Mouse (Mus musculus): ENCODE results near the gene Neurl4. TPM values are rescaled to one million over a fixed set of nuclear protein-coding genes. Genes with fewer than 3 reads are reported as not detected.

Neurl4 gene
- polyA plus RNA-seq, 1 experiment: 38.2 TPM

DNA sequence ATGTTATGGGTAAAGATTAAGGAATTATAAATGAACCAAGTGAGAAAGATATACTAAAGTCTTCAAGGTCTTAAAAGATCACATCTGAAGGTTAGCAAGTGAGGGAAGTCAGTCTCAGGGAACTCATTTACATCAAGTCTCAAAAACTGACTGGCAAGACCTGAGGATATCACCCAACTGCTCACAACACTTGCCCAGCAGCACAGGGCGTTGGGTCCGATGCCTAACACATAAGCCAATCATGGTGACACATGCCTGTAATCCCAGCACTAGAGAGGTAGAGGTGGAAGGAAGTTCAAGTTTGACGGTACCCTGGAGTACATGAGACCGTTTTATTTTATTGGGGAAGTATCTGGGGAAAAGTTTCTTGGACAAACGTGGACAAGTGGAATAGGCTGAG, 17.2 kb downstream of the Neurl4 start:
- WGBS: 66% methylated on average over 5 of the region's 5 CpGs
- H3K4me1 ChIP-seq (ENCODE audit: control insufficient read depth, insufficient read depth, low read length): peaks cover 2% of the 10 kb centered on the region
- no peak overlapping the region for H3K4me3 ChIP-seq (replicated peaks; ENCODE audit: control insufficient read depth, low read depth, low read length)
- no peak overlapping the region for H3K27ac ChIP-seq (ENCODE audit: control insufficient read depth, insufficient read depth, low read depth, low read length, poor library complexity)
- TF ChIP-seq CTCF (IDR thresholded peaks at IDR 0.05; ENCODE audit: control insufficient read depth, insufficient read depth, low read length) (no peak), POLR2A (IDR thresholded peaks at IDR 0.05; ENCODE audit: borderline replicate concordance, control insufficient read depth, low read depth, low read length) (no peak)

DNA sequence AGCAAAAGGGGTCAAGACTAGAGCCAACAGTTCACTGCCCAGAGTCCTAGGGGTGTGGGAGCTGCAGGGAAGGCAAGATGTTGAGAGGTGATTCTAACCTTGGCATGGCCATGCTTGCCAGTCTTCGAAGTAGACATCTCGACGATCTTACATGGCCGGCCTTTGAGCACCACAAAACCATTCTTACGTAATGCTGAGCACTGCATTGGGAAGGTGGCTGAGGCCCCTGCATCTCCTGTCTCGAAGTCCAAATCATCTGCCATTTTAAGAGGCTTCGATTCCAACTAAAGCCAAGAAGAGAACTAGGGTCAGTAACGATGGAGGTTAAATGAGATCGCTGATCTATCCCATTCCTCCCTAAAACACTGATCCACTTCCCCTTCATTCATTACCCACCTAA, 18.2 kb downstream of the Neurl4 start:
- H3K4me1 ChIP-seq (ENCODE audit: control insufficient read depth, insufficient read depth, low read length): no peaks in the 10 kb centered on the region; the same call in 1 of the 2 replicates
- WGBS: 26% methylated on average over 9 of the region's 9 CpGs
- no peak for TF ChIP-seq CTCF (IDR thresholded peaks at IDR 0.05; ENCODE audit: control insufficient read depth, insufficient read depth, low read length)
- no peak for TF ChIP-seq POLR2A (IDR thresholded peaks at IDR 0.05; ENCODE audit: borderline replicate concordance, control insufficient read depth, low read depth, low read length)
- H3K4me3 ChIP-seq (replicated peaks; ENCODE audit: control insufficient read depth, low read depth, low read length): peak overlapping the region; percentile 86
- no peak overlapping the region for H3K27ac ChIP-seq (ENCODE audit: control insufficient read depth, insufficient read depth, low read depth, low read length, poor library complexity)

DNA sequence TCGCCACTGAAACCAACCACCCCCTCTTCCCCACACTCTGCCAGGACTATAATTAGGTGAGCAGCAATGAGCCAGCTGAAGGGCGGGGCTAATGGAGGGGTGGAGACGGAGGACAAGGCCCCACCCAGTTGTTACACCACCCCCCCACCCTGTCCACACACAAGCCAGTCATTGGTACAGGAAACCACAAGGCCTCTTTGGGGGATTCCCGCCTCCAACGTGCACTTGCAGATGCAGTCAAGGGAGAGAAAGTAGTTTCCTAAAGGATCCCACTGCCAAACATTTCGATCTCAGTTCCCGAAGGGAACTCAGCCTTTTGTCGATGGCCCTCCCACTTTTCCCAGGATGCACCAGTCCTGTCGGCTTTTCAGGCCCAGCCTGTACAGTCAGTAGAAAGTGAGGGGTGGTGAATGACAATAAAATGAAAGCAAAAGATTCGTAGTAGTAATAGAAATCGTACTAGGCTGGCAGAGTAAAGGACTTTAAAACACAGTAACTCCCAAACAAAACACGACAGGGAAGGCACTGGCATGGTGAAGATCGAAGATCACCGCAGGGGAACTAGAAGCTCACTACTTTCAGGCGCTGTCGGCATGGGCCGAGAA, 18.9 kb downstream of the Neurl4 start:
- Histone ChIP-seq H3K27ac (ENCODE audit: control insufficient read depth, insufficient read depth, low read depth, low read length, poor library complexity) (peak overlapping the region; percentile 95), H3K4me3 (replicated peaks; ENCODE audit: control insufficient read depth, low read depth, low read length) (peak overlapping the region; percentile 86), H3K4me1 (ENCODE audit: control insufficient read depth, insufficient read depth, low read length) (no peaks in the 10 kb centered on the region; the same call in 1 of the 2 replicates)
- no peak for TF ChIP-seq POLR2A (IDR thresholded peaks at IDR 0.05; ENCODE audit: borderline replicate concordance, control insufficient read depth, low read depth, low read length)
- no peak for TF ChIP-seq CTCF (IDR thresholded peaks at IDR 0.05; ENCODE audit: control insufficient read depth, insufficient read depth, low read length)
- under 1% methylated on average over 17 of the region's 17 CpGs for WGBS

DNA sequence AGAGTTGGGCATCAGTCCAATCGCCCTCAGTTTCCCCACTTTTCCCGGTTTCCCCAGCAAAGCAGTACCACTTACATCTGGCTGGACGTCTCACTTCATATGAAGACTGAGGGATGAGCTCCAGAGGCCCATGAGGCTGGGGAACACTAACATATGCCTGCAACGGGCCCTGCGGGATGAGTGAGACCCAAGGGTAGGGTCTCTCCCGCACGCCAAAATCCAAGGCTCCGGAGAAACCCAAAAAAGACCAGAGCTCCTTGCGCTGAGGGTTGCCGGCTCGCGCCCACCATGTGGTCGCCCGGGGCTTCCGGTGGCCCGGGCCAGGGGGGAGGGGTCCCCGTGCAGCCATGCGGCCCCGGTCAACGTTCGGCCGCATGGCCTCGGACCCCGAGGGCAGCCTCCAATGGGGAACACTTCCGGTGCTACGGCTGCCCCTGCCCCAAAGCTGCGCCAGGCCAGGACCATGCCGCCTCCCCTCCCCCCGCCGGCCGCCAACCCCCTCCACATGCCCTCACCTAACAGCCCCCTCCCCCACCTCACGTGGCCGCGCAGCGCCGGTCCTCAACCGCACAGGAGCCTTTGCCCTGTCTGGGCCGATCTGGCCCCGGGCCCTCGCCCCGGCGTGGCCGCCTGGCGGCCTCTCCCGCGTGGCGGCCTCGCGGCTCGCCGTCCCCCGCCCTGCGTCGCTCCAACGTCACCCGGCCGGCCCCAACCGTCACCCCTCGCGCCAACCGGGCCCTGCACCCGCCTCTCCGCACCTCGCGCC, 19.6 kb downstream of the Neurl4 start:
- H3K4me3 ChIP-seq (replicated peaks; ENCODE audit: control insufficient read depth, low read depth, low read length): peak overlapping the region; percentile 86
- H3K4me1 ChIP-seq (ENCODE audit: control insufficient read depth, insufficient read depth, low read length): no peaks in the 10 kb centered on the region; the same call in 1 of the 2 replicates
- no peak for TF ChIP-seq CTCF (IDR thresholded peaks at IDR 0.05; ENCODE audit: control insufficient read depth, insufficient read depth, low read length)
- TF ChIP-seq POLR2A (IDR thresholded peaks at IDR 0.05; ENCODE audit: borderline replicate concordance, control insufficient read depth, low read depth, low read length): no peak; the same call in 1 of the 2 replicates
- H3K27ac ChIP-seq (ENCODE audit: control insufficient read depth, insufficient read depth, low read depth, low read length, poor library complexity): peak overlapping the region; percentile 95
- WGBS: under 1% methylated on average over 64 of the region's 65 CpGs

DNA sequence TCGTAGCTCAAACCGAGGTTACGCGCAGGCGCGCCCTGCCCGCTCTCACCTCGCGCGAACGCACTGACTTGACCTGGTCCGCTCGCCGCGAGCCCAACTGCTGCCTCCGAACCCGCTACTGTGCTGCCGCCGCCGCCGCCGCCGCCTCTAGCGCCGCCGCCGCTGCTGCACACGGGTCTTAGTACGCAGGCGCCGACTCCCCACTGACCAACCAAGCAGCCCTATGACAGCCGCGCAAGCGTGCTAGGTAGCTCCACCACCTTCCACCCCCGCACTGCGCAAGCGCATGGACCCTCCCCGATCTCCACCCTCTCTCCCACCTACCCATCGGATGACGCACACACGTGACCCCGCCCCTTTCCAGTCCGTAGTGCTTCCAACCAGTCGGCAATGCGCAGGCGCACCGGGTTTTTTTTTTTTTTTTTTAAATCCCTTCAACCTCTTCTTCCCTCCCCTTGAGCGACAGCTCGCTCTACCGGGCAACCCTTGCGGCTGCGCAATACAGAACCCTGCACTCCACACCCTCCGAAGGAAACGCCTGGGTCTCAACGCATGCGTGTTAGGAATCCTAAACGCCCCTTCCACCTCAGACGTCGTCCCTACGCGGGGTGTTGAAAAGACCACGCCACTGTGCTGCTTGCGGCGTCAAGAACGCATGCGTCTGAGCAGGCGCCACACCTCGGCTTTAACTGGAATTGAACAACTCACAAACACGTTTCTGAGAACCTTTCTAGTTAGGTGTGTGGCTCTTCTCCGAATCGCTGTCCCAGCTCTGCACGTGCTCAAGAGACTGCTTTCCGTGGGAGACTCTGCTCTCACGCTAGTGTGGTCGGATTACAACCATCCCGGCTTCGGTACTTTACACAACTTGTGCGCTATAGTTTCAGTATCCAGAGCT, 20.5 kb downstream of the Neurl4 start, which contains the start of gene Eif5a:
Eif5a (minus strand) TSS at position 845 of the 898 bp plus-strand sequence.
- Histone ChIP-seq H3K4me1 (ENCODE audit: control insufficient read depth, insufficient read depth, low read length) (no peaks in the 10 kb centered on the region; the same call in 1 of the 2 replicates), H3K27ac (ENCODE audit: control insufficient read depth, insufficient read depth, low read depth, low read length, poor library complexity) (peak within 1 kb of the TSS; percentile 95), H3K4me3 (replicated peaks; ENCODE audit: control insufficient read depth, low read depth, low read length) (peak within 1 kb of the TSS; percentile 86)
- TF ChIP-seq CTCF (IDR thresholded peaks at IDR 0.05; ENCODE audit: control insufficient read depth, insufficient read depth, low read length) (peak; percentile 54; the same call in 1 of the 2 replicates), POLR2A (IDR thresholded peaks at IDR 0.05; ENCODE audit: borderline replicate concordance, control insufficient read depth, low read depth, low read length) (peak; percentile 90)
- under 1% methylated on average over 78 of the region's 78 CpGs for WGBS

DNA sequence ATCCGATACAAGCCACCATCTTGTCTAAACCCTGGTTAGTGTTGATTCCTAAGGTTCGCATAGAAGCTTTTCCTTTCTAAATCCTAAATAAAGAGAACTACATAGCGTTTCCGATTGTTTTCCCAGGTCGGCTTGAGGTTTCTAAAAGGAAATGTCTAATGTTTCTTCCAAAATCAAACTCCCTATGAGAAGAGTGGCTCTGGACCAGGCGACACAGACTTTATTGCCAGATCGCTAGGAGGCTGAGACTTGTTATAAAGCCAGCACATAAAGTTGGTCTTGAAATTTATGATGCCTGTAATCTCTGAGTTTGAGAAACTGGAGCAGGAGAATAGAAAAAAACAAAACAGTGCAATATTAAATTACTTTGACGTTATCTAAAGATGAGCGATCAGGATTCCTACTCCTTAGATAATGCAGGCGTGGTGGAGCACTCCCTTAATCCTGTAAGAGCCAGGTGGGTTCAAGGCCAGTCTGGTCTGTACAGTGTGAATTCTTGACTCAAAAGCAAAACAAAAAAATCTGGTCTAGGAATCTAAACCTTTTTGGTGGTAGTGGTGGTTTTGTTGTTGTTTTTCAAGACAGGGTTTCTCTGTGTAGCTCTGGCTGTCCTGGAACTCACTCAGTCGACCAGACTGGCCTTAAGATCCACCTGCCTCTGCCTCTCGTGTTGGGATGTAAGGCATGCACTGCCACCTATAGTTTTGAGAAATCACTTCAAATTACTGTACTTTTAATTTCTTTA, 21.3 kb downstream of the Neurl4 start:
- Histone ChIP-seq H3K27ac (ENCODE audit: control insufficient read depth, insufficient read depth, low read depth, low read length, poor library complexity) (peak overlapping the region; percentile 78), H3K4me1 (ENCODE audit: control insufficient read depth, insufficient read depth, low read length) (no peaks in the 10 kb centered on the region; the same call in 1 of the 2 replicates), H3K4me3 (replicated peaks; ENCODE audit: control insufficient read depth, low read depth, low read length) (peak overlapping the region; percentile 77)
- WGBS: 3% methylated on average over 12 of the region's 12 CpGs
- no peak for TF ChIP-seq POLR2A (IDR thresholded peaks at IDR 0.05; ENCODE audit: borderline replicate concordance, control insufficient read depth, low read depth, low read length)
- TF ChIP-seq CTCF (IDR thresholded peaks at IDR 0.05; ENCODE audit: control insufficient read depth, insufficient read depth, low read length): no peak

DNA sequence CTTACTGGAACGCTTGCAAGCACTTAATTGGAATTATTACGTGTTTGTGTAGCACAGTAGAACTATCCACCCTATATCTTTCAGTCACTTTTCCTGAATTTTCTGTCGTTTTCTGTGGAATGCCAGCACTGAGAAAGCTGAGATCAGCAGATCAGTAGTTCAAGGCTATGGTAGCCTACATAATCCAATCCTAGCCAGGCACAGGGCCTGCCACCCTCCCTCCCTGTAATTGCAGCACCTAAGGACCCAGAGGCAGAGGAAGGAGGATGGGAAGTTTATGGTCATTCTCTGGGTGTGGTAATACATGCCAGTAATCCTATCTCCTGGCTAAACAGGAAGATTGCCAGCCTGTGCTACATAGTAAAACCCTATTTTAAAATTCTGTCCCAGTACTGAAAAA, 21.9 kb downstream of the Neurl4 start:
- Histone ChIP-seq H3K4me1 (ENCODE audit: control insufficient read depth, insufficient read depth, low read length) (no peaks in the 10 kb centered on the region; the same call in 1 of the 2 replicates), H3K27ac (ENCODE audit: control insufficient read depth, insufficient read depth, low read depth, low read length, poor library complexity) (no peak overlapping the region), H3K4me3 (replicated peaks; ENCODE audit: control insufficient read depth, low read depth, low read length) (no peak overlapping the region)
- WGBS: 46% methylated on average over 3 of the region's 3 CpGs
- no peak for TF ChIP-seq CTCF (IDR thresholded peaks at IDR 0.05; ENCODE audit: control insufficient read depth, insufficient read depth, low read length)
- no peak for TF ChIP-seq POLR2A (IDR thresholded peaks at IDR 0.05; ENCODE audit: borderline replicate concordance, control insufficient read depth, low read depth, low read length)
